Mouse (Mus musculus) cerebellum, adult 18-20 months (tissue): Measurements from ENCODE around the gene Rbm5.

Experiments used
- DNase-seq, 2 experiments: peaks; one replicate each; pipeline ENCODE4 v3.0.0; 2021

Rbm5 gene

DNA sequence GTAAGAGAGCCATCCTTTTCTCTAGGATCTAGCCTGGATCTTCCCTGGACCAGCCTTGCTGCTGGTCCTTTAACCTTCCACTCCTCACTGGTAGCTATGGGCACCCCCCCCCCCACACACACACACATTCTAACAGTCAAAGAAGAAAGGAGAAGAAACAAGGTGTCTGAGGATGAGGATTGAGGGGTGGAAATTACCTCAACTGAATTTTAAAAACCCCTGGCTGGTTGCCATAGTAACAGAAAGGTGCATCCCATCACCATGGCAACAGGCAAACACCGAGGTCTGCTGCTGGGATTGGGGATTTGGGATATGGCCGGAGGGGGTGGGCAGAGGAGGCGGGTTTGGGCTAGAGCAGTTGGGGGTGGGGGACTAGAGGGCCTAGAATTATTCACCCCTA is 41.1 kb downstream of the Rbm5 start:
- no peak for DNase-seq

DNA sequence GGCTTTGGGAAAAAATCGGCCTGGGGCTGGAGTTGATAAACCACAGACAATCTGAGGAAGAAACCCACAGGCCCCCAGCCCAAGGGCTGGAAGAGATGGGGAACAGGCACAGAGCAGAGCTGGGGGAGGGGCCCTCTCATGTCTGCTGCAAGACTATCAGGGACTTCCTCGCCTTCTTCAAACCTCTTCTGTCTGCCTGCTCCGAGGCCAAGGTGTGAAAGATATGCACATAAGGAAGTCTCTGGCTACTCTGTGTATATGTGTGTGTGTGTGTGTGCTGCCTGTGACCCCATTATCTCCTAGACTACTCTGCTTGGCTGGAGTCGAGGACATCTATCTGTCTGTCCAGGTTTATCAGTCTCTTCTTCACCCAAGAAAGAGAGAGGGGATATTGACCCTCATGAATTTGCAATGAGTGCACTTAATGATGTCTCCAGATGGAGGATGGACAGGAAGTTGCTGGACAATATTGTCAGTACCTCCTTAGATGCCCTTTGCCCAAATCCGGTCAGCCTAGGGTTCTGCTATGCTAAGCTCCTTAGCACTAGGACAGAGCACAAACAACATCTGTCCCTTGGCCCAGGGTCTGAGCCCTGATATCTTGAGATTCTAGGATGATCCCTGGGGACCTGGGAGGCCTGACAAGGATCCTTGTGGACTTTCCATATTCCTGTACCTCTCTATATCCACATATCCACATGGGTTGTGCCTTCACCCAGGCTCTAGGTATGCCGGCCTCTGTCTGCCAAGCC is 41.7 kb downstream of the Rbm5 start:
- no peak for DNase-seq

DNA sequence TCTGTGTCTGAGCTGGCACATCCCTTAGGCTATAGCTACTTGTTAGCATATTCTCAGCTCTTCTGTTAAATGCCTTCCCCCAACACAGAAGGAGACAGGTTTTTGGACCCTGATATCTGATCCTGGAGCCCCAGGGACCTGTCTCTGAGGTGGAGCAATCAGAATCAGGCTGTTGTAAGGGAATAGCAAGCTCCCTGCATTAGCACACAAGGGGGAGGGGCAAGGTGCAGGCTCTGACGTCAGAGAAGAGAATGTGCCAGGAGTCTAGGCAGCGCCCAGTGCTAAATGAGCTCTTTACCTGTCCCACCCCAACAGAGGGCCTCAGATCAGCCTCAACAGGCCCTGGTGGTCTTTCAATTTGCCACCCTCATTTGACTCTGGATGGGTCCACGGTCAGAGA is 43.8 kb downstream of the Rbm5 start:
- DNase-seq: no peak

DNA sequence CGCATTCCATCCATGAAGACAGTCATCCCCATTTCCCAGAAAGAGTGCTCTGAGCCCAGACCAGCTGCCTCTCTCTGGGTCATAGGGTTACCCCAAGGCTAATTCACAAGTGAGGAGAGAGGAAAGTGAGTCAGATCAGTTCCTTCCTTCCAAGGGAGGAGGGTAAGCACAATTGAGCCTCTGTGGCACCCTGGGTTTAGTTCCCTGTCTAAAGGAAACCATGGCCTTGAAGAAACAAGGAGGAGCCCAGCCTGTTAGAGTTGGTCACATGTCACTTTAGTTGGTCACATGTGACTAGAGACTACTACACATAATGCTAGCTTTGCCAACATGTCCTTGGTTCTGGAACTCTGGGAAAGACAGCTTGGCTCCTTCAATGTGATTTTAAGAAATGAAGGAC is 46.0 kb downstream of the Rbm5 start:
- no peak for DNase-seq

DNA sequence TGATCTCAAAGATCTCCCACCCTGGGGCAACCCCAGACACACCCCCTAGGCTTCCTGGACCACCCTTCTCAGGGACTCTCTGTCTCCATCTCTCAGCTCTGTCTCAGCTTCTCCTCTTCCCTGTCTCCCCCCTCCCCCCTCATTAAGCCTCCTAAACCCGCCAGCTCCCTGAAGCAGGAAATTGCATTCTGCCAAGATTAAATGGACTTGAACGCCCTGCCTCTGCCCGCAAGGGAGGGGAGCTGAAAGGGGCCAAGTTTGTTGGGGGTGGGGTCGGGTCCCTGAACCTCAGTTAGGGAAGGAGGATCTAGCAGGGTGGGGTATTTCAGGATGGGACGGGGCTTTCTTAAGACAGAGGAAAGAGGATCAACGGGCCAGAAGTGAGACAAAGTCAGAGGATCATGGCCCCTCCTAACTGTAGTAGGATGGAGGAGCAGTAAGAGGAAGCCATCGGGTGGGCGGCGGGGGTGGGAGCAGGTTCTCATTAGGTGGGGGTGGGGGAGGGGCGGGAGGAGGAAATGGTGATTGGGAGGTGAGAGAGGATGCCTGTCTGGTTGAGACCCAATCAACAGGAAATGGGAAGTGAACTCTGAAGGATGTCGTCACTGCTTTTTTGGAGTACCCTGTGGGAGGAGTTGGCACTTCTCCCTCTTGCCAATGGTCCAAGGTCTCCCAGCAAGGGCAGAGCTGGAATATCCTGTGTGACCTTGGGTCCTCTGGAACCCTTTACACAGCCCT is 46.8 kb downstream of the Rbm5 start:
- DNase-seq: no peak

DNA sequence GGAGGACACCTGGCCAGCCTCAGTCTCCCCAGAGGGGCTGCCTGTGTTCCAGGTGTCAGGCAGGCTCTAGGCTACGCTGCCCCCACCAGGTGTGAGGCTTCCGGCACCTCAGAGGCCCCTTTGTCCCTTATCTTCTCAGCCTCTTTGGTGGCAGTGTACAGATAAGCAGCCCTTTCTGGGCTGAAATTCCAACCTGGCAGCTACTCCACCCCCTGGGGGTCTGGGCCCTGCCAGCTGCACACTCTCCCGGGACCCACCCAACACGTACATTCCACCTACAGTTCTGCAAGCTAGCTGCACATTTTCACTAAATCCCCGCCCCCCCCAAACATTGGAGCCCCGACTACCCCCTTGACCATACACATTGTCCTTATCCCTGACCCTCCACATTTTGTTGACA is 47.5 kb downstream of the Rbm5 start:
- DNase-seq: no peak

DNA sequence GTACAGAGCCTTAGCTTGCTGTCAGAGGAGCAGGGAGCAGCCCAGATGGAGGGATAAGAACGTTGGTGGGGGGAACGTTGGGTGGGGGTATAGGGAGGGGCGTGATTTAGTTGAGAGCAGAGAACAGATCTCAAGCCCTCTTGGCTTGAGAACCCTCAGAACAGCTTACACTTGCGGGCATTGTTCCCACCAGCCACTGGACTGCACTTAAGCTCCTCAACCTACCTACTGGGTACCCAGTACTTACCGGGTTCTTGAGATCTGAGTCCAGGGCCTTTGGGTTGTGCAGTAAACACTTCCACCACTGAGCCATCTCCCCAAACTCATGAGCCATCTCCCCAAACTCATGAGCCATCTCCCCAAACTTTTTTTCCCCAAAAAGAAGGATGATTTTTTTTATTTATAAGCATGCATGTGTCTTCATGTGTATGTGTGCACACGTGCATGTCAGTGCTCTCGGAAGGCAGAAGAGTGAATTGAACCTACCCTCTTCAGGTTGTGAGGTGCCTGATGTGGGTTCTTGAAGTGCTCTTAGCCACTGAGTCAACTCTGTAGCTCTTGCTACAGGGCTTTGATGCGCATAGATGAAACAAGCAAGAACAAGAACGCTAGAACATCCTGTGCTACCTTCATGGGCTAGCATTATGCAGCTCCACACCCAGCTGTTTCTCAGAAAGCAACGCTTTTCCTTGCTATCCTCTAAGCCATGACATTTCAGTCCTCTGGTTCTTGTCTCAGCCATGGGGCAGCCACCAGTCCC is 51.8 kb downstream of the Rbm5 start:
- no peak for DNase-seq

DNA sequence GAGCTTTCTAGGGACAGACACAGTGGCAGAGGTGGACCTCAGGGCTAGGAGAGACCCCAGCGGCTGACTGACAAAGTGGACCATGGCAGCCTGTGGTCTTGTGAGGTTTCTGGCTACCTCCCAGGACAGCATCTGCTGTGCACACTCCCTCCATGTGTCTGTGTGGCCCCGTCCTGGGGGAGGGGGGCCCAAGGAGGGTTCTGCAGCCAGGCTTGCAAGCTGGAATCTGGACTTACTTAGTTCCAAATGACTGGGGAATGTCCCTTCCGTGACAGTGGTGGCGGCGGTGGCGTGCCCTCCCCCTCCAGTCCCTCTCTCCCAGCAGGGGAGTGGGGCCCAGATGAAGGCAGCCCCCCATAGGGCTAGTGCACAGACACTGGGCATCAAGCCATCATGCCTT is 53.8 kb downstream of the Rbm5 start:
- no peak for DNase-seq

DNA sequence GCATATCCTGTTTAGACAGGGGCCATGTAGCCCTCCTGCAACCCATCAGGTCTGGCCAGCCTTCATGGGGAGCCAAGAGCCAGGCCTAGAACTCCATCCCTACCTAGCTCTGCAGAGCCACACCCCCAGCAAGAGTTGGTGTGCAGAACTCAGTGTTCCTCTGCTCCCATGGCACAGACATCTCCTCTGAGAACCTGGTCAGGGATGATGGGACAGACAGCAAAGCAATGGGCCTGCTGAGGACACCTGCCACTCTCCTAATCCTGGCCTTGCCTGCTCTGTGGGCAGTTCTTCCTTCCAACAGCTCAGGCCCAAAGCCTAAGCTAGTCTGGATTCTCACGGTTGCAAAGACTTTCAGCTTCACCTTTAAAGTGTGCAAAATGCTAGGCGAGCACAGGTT is 55.2 kb downstream of the Rbm5 start:
- peak in 1 of 2 experiments; percentile 52 for DNase-seq

DNA sequence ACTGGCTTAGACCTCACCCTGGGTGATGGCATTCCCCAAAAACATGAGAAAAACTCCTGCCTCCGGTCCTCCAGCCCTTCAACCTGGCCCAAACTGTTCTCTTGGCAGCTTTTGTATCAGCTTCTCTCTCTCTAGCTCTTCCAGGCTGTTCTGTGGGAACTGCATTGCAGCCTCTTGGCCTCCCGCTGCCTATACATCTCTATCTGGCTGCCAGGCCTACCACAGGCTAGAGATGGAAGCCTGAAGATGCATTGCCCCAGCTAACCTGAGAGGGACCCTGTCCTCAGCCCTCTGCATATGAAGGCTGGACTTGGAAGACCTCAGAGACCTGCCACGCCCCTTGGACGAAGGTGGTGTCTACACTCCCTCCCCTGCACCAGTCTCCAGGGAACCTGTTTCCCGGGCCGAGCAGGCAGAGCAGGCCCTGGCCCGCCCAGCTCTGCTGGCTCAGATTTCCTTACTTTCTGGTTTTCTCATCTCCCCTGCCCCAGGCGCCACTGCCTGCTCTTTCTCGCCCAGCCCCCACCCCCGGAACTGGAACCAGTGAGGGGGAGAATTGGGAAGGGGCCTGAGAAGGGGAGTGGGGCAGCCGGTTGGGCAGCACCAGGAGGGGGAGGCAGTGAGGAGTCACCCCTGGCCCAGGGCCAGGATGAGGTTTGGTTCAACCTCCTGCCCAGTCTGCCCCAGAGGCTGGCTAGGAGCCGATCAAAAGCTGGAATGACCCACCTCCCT is 56.4 kb downstream of the Rbm5 start:
- peak; percentile 60 to 62 for DNase-seq

DNA sequence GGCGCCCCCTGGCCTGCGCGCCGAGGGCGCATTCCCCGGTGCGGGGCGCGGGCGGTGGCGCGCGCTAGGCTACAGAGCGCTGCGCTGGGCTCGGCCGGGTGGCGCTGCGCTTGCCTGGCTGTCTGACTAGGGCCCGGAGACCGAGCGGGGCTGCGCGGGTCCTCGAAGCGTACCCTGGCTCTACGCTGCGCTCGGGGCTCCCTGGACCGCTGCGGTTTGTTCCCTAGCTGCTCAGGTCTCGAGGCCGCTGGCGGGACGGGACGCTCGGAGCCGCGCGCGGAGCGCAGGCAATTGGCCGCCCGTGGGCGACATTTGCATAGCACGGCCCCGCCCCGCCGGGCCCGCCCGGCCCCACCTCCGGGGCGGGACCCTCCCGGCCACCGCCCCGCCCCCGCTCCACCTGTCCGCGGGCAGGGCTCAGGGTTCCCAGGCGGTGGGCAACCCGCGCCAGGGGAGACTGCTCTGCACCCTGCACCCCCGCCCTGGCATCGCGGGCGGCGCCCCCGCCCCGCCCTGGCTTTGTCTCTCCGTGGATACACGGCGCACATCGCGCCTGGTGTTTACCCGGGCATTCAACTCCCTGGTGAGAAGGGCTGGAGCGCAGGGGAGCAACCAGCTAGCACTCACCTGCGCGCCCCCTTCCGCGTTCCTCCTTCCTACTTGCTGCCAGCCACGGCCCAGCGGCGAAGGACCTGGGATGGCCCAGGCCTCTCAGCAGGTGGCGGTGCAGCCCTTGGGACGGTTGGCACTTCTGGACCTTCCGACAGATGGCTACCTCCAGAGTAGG is 60.9 kb downstream of the Rbm5 start, which contains the start of gene Sema3f:
TSS of gene Sema3f (minus strand) at position 779 of the 787 bp plus-strand sequence.
- peak; percentile 84 to 91 for DNase-seq

DNA sequence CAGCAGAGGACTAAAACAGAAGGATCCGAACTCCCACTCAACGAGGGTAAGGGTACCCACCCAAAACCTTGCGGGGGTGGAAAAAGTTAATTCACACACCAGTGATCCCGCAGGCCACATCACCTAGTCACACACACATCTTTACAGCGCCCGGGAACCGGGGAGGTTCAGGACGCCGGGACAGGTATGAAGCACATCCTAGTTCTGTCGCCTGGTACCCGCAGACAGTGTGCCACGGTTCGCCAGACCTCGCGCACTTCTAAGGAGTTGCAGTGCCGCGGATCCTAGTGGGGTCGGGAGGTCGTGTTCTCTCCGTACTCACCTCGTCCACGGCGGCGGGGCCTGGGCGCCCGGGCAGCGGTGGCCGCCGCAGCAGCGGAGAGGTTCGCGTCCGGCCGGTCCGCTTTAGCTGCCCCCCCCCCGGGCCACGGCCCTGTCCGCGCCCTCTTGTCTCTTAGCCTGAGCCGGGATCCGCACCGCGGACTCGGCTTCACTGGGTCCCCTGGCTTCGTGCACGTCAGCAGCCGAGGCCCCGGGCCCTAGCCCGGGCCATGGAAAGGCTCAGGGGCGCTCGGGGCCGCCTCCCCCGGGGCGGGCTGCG is 61.6 kb downstream of the Rbm5 start:
- peak in 1 of 2 experiments; percentile 49 for DNase-seq

DNA sequence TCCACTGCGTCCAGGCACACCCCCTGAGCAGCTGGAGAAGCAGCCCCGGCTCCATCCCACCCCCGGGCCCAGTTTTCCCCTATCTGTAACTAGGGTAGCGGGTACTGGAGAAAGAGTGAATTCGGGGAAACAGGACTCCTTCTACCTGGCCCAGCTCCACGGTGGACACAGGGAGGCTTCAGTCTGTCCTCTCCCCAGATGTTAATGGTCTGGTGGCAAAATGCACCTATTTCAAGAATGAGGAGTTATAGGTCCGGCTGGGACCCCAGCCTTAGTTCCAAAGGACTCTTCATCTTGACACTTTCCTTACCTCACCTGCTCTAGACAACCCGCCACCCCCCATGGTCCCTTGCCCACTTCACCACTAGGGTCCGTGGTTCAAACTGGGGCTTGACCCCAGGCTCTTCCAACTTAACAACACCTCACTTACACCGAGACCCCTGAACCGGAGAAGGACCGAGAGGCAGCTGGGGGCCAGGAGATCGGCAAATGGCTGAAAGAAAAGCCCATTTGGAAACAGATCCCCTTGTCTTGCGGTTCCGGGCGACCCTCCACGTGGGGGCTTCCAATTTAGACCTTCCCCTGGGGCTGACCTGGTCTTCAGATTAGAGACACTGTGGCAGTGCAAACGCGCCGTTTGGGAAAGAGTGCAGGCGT is 62.2 kb downstream of the Rbm5 start:
- no peak for DNase-seq

DNA sequence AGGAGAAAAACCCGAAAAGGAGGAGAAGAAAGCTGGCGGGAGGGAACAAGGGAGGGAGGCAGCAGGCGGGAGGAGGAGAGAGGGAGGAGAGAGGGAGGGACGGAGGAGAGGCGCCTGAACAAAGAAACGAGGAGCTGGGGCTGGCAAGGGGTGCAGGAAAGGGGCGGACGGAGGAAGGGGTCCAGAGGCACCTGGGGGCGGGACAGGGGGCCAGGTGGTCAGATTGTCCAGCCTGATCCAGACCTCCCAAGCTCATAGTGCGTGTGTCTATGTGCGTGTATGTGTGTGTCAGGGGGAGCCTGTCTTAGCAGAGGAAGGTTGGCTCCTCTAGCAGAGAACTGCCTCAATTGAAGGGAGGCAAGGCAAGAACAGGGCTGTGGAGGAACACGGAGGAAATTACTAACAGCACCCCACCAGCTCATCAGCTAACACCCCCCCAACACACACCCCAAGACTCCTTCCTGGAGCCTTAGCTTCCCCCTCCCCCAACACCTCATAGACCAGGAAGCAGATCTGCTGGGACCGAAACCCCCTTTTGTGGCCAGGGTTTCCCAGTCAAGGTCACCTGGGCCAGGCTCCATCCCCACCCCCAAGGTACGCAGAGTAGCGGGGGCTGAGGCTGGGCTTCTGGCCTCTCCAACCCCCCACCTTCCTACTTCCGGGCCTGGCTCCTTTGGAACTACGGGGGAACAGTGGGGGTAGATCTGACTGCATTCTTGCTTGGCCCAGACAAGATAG is 62.9 kb downstream of the Rbm5 start:
- peak in 1 of 2 experiments; percentile 33 for DNase-seq

DNA sequence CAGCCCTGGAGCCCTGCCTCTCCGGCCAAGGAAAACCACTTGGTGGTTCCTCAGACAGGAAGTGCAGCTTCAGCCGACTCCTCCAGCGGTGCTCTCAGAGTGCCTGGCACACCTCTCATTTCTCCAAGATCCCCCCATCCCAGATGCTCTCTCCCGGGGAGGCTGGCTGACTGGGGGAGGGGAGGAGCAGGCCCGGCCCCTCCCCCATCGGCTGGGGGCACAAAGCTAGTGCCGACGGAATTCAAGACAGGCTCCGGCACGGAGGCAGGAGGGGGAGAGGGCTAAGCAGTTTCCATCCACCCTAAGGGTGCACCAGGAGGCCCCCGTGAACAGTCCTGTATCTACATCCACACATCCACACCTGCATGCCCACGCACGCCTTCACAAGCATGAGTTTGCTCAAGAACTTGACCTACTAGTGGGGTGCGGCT is 64.0 kb downstream of the Rbm5 start:
- DNase-seq: no peak

DNA sequence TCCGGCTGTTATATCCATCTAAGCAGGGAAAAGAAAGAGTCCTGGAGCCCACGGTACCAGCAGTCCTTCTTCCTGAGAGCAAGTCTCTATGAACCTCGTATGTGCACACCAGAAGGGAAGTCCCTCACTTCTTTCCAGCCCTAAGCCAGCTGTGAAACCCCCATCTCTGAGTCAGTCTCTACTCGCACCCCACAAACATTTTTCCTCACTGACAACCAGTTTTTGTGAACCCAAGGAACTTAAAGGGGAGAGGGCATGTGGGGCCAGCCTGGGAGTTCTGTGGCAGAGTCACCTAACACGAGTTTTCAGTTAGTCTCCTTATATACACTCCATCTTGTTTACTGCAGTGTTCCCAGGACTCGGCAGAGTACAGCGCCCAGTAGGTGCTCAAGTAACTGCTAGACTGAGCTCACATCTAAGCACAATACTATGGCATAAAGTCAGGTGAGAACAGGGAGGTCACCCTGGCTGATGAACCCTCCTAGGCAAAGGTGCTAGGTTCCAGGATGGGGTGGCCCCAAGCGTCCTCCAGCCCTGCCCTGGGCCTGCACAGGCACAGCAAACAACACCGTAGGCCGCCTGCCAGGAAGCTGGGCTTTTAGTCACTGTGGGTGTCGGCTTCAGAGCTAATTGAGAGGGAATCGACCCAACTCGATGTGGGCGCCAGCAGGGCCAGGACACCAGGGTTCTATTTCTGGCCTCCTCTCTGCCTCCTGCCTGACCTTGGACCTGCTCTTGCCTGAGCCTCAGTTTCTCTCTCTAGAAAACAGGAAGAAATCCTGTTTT is 67.3 kb downstream of the Rbm5 start:
- no peak for DNase-seq

DNA sequence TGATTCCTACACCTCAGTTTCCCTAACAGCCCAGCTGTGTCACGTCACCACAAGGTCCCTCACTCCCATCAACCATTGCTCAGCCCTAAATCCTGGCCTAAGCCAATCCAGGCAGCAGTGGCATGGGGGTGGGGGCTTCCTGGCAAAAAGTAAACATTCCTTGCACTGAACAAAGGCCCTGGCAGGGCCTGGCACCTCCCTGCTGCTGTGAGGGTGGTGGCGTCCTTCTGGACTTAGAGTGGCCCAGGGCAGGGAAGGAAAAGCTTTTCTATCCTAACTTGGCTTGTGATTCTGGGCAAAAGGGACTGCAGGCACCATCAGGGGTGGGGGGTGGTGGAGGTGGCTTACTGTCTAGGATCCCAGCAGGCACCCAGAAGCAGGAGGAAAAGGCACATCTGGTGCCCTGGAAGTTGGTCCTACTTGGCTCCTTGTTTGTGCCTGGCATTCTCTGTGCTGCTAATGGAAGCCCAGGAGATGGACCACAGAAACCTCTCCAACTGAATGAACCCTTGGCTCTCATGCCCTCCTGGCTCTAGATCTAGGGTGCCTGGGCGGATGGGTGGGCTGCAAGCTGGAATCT is 68.1 kb downstream of the Rbm5 start:
- DNase-seq: no peak

DNA sequence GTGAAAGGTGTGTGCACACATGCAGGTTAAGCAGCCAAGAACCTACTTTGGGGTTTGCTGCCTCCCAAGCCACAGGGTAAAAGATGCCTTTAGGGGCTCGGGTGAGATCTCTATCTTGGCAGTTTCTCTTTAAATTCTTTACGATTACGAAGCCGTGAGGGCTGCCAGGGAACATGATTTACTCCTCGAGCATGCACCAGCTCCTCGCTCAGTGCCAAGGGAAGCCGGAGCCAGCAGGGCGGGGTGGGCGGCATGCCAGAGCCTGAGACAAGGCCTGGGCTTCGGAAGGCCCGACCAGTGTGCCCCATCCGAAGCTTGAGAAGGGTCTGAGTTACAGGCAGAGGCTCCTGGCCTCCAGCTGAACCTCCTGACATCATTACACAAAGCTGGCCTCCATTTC is 69.2 kb downstream of the Rbm5 start:
- DNase-seq: peak; percentile 84 to 86

DNA sequence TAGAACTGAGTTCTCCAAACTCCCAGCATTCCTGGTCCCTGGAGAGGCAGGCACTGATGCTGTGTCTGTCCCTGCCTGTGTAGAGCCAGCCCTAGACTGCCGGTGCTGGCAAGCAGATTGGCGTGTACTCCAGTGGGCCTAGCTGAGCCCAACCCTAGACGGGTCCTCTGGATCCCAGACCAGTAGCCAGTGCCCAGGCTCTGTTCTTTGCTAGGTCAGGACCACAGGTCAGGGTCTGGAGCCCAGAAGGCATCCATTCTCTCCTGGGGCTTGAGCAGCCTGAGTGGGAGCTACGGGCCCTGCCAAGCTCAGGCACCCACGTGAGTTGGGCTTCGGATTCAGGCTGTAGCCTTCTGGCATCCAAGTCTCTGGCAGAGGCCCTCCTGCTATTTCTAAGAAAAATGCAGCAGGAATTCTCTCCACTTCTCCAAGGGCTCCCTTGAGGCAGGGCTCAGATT is 70.7 kb downstream of the Rbm5 start:
- DNase-seq: peak; percentile 36 to 41
